Comparison of ENCODE assay signal across 10 mouse cellular contexts in the genomic region with DNA sequence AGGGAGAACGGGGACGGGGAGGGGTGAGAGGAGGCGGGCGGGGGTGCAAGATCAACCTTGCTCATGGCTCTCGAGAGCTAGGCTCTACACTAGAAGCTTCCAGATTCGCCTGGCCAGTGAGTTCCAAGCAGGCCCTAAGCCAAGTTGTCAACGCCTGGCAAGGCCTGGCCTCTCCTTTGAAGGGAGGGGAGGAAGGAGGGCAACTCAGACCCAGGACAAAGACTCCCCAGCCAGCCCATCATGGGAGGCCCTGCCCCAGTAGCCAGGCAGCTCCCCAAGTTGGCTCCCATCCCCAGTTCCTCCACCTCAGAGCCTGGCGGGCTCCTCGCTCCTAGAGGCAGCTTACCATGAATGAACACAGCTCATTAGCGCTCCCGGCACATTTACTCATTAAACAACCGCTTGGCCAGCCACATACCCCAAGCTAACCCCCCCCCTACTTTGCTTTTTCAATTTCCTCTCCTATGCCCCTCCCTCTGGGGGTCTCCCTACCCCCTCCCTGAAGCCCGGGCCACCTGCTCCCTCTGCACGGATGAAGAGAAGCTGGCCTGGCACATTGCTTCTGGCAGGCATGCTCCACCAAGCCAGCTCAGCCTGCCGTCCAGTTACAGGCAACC. TPM values are rescaled to one million over a fixed set of nuclear protein-coding genes. Genes with fewer than 3 reads are reported as not detected.
DNase-seq lines count a peak whose midpoint lies in the region; ATAC-seq and TF ChIP-seq lines count a peak whose summit lies in the region.
"Had no signal": no experiment of that assay in that cellular context is flagged by ENCODE, and none has a peak within 500 bp of the region (broad histone marks: within the 10 kb centered on the region; RNA-seq: fewer than 3 reads in every experiment).

No protein-coding gene starts in this region.

- H3K36me3 ChIP-seq in midbrain, embryonic 15.5 days (replicated peaks), result no peaks in the 10 kb centered on the region
- H3K36me3 ChIP-seq: heart, embryonic 13.5 days; lung, embryonic 15.5 days had no signal

- peak; percentile 74 for ATAC-seq in midbrain, embryonic 15.5 days (replicated peaks)
- ATAC-seq in inflammation-experienced regulatory T-cells, adult 6 months, result no peak

- DNase-seq in brain, embryonic 14.5 days (ENCODE audit: low read depth), result peak; percentile 98
- peak; percentile 26 to 47 for DNase-seq in cerebellum, adult 2 months
- peak; percentile 21 for DNase-seq in heart, adult 8-10 months (ENCODE audit: low spot score)
- peak; percentile 34 for DNase-seq in kidney, postnatal 10 days
- DNase-seq in urinary bladder, postnatal 10 days (ENCODE audit: low spot score), result no peak
- DNase-seq in c-Kit-positive CD71-positive TER-119-positive erythroid progenitor cells, embryonic 14.5 days (ENCODE audit: low spot score), result no peak

- no peak overlapping the region for H3K27ac ChIP-seq in cerebellum, adult 2 months (ENCODE audit: insufficient read depth, low read length)
- peak overlapping the region; percentile 14 for H3K27ac ChIP-seq in midbrain, embryonic 15.5 days
- H3K27ac ChIP-seq: heart, embryonic 13.5 days; lung, embryonic 15.5 days had no signal

- peaks cover 2% of the 10 kb centered on the region; the same call in 1 of the 2 replicates for H3K27me3 ChIP-seq in cerebellum, adult 2 months (ENCODE audit: control insufficient read depth, insufficient read depth, low read length)
- H3K27me3 ChIP-seq in midbrain, embryonic 15.5 days (replicated peaks), result no peaks in the 10 kb centered on the region

- WGBS in cerebellum, adult 2 months, result 5% methylated on average over 15 of the region's 15 CpGs
- 23% methylated on average over 15 of the region's 15 CpGs for WGBS in midbrain, embryonic 15.5 days

- no peaks in the 10 kb centered on the region for H3K9me3 ChIP-seq in midbrain, embryonic 15.5 days
- H3K9me3 ChIP-seq: heart, embryonic 13.5 days; lung, embryonic 15.5 days had no signal

- H3K9ac ChIP-seq in midbrain, embryonic 15.5 days, result no peak overlapping the region
- H3K9ac ChIP-seq: heart, embryonic 13.5 days; lung, embryonic 15.5 days had no signal

- 0 out of 2 replicates have a peak, but pooled peaks cover 3% of the 10 kb centered on the region for H3K4me1 ChIP-seq in cerebellum, adult 2 months (ENCODE audit: control insufficient read depth, insufficient read depth, low read length)
- peaks cover 53% of the 10 kb centered on the region for H3K4me1 ChIP-seq in midbrain, embryonic 15.5 days

- no peak overlapping the region for H3K4me3 ChIP-seq in cerebellum, adult 2 months (replicated peaks; ENCODE audit: insufficient read depth, low read depth, low read length)
- no peak overlapping the region for H3K4me3 ChIP-seq in midbrain, embryonic 15.5 days
- H3K4me3 ChIP-seq: heart, embryonic 13.5 days; lung, embryonic 15.5 days had no signal

- TF ChIP-seq CTCF in brain, embryonic 14.5 days (IDR thresholded peaks at IDR 0.05; ENCODE audit: borderline replicate concordance, extremely low read depth, insufficient read depth, insufficient read length), result no peak
- no peak for TF ChIP-seq CTCF in cerebellum, adult 2 months (IDR thresholded peaks at IDR 0.05; ENCODE audit: borderline replicate concordance, insufficient read depth, low read depth, low read length)

- H3K4me2 ChIP-seq in midbrain, embryonic 15.5 days, result no peak overlapping the region
- H3K4me2 ChIP-seq: heart, embryonic 13.5 days; lung, embryonic 15.5 days had no signal

- TF ChIP-seq POLR2A in brain, embryonic 14.5 days (IDR thresholded peaks at IDR 0.05; ENCODE audit: borderline replicate concordance, extremely low read depth, insufficient read depth, insufficient read length, poor library complexity, severe bottlenecking), result no peak
- TF ChIP-seq POLR2A in cerebellum, adult 2 months (IDR thresholded peaks at IDR 0.05; ENCODE audit: borderline replicate concordance, insufficient read depth, low read length), result no peak

RNA-seq across cellular contexts. Expression of a gene that starts 2.6 kb away (rescaled TPM):
- polyA plus RNA-seq in brain, embryonic 14.5 days (2012; rRNA removed), result 31.8 and 51.5 TPM in 2 replicates
- polyA plus RNA-seq in cerebellum, adult 2 months (2012; rRNA removed), result 3.9 and 4.9 TPM in 2 replicates
- under 1 TPM in 3 of 4 experiments, not detected in 1; 0.06 to 0.44 (median 0.09) TPM for total RNA-seq in heart, adult 8-10 months (2022)
- polyA plus RNA-seq in midbrain, embryonic 15.5 days (2015; fragmentation: Nextera tagmentation; extraction: Ambion mirVana), result 23.9 and 26.7 TPM in 2 replicates
- polyA plus RNA-seq in inflammation-experienced regulatory T-cells, adult 6 months (2017; shearing (Covaris generic)), result not detected

RNA-seq across cellular contexts. Expression of a gene that starts 55.8 kb away (rescaled TPM):
- polyA plus RNA-seq in brain, embryonic 14.5 days (2012; rRNA removed), result 10.4 and 13.3 TPM in 2 replicates
- polyA plus RNA-seq in cerebellum, adult 2 months (2012; rRNA removed), result 2.4 and 2.5 TPM in 2 replicates
- 1 to 10 TPM; 1.6 to 2.6 (median 2.0) TPM for total RNA-seq in heart, adult 8-10 months (2022)
- polyA plus RNA-seq in midbrain, embryonic 15.5 days (2015; fragmentation: Nextera tagmentation; extraction: Ambion mirVana), result 5.2 and 6.2 TPM in 2 replicates
- polyA plus RNA-seq in inflammation-experienced regulatory T-cells, adult 6 months (2017; shearing (Covaris generic)), result 10 to 100 TPM in 1 of 3 experiments, 1 to 10 TPM in 2; 2.7 to 21.2 (median 2.7) TPM

Comparison
In these comparisons a context has a peak if more than half of its experiments do, and no peak if none do; other contexts are left out.
1. DNase-seq: peak in brain, embryonic 14.5 days (single experiment), cerebellum, adult 2 months (2 of 2), heart, adult 8-10 months (single experiment) and kidney, postnatal 10 days (single experiment); none in urinary bladder, postnatal 10 days (single experiment) and c-Kit-positive CD71-positive TER-119-positive erythroid progenitor cells, embryonic 14.5 days (single experiment).